Mouse (Mus musculus) c-Kit-positive CD71-positive TER-119-positive erythroid progenitor cells, embryonic 14.5 days (primary cell): Measurements from ENCODE around the gene 1700016D06Rik.

ENCODE experiments used
- DNase-seq: peaks from one replicate; pipeline ENCODE4 v3.0.0-alpha.2; 2013; ENCODE audit warnings: low spot score

The 1700016D06Rik gene

DNA sequence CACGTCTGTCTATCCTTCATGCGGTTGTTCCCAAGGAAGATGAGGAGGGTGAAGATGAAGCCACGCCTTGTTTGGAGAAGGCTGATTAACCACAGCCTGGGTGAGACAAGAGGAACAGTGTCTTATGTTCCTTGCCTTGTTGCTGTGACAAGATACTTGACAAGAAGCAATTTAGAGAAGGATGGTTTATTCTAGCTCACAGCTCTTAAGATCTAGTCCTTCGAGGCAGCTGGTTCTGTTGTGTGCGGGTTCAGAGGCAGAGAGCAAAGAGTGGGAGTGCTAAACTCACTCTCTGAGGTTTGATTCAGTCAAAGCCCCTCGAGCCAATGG, at the start of gene 1700016D06Rik:
1700016D06Rik (minus strand) TSS at position 31 of the 330 bp plus-strand sequence.
- no peak for DNase-seq

DNA sequence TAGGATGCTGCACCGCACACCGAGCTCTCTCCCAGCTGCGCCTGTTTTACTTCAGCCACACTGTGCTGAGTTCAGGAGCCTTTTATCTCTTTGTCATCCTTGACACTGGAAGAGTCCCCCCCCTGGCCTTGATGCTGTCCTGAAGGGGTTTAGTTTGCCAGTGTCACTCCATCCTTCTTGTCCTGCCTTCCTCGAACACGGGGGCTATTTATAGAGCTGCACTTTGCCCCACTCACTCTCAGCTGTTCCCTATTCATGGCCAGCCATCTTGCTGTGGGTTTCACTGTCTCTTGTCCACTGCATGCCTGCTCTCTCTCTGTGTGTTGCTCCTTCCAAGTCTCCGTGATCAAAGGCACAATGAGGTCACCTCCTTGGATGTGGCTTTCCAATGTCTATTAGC, 48.6 kb upstream of the 1700016D06Rik start:
- no peak for DNase-seq

DNA sequence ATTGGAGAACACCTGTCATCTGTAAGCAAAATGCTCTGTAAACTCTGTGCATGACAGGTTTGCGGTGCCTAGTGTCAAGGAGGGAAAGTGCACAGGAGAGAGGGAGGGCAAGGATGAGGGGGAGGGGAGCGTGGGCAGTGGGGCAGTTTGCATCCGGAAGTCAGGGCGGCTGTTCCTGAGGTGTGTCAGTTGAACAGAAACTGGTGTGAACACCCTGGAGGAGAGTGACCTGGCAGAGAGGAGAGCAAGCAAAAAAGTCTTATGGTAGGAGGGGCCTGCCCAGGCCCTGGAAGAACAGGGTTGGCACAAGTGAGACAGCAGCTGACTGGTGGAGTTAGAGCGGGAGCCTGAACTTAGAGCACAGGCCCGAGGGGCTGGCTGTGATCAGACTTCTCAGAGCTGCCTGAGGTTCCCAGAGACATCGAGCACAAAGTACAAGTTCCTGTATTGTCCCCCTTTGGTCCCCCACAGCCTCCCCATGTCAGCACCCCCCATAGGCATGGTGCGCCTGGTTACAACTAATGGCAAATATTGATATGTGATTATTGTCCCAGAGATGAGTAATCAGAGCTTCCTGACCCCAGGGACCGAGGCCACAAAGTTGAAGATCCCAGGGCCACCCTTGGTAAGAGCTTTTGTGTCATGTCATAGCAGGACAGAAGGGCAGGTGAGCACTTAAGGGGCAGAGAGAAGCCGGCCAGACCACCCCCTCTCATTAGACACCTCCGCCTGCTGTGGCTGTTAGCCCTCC, 46.2 kb upstream of the 1700016D06Rik start:
- DNase-seq = no peak

GRCm38 (mm10) chr8:11743580-11743979, 42.7 kb upstream of the 1700016D06Rik start:
- no peak for DNase-seq

DNA sequence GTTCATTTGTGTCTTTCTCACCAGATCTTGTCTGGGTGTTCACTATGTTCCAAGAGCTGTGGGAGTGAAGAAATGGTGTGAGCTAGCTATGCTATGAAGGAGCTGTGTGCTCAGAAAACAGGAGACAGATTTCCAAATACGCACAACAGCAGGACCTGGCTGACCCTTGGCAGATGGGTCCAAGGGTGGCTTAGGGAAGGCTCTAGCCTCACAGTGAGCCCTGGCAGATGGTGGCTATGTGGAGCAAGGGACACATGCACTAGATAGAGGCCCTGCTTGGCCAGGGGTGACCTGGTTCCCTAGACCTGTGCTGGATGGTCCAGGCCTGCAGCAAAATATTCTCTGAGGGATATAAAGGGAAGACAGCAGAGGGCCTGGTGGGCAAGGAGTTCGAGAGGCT, 40.0 kb upstream of the 1700016D06Rik start:
- DNase-seq = no peak

GRCm38 (mm10) chr8:11739082-11739481, 38.2 kb upstream of the 1700016D06Rik start:
- DNase-seq = no peak

GRCm38 (mm10) chr8:11737096-11737495, 36.2 kb upstream of the 1700016D06Rik start:
- no peak for DNase-seq

DNA sequence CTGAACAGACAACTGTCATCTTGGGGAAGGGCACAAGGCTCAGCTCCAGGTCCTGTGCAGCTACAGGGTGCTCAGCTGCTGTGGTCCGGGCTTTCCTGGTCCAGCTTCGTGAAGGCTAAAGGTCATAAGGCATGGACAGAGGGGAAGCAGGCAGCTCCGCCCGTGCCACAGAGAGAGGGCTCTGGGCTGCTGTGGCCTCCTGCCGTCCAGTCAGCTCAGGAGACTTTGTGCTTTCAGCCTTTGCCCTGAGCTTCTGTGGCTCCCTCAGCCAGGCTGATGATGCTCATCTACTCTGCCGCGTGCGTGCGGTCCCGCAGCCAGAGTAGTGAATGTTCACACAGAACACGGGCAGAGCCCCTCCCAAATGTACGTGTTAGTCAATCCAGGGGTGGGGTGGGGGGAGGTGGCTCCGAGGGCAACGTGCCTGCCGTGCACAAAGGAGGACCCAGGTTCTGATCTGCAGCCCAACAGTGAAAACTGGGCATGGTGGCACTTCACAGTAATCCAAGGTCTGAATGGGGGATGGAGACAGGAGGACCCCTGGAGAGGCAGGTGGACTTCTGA, 34.9 kb upstream of the 1700016D06Rik start:
- DNase-seq = no peak

DNA sequence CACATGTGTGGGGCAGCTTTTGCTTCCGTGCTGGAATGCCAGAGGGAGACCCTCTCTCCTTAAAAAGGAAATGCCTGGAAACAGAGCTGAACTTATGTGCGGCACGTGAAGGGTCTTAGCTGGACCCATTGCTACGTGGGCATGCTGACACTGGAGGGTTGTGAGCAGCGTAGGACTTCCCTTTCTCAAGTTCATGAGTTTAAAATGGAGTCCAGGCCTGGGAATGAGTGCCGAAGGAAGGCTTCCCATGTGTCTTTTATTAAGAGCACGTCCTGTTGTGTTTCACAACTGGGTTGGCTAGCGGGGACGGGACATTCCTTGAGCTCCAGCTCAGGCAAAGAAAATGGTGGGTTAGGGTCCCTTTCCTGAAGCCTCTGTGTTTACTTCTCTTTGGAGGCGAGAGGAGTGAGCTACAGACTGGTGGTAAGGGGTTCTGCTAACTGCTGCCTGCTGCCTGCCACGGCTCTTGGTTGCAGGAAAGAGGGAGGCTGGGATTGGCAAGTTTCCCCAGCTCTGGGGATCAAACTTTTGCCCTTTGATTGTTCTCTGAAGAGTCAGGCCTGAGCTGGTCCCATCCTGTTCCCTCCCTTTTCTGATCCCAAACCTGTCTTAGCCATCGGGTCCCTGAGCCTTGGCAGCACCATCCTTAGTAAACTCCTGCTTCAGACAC, 29.5 kb upstream of the 1700016D06Rik start:
- no peak for DNase-seq

DNA sequence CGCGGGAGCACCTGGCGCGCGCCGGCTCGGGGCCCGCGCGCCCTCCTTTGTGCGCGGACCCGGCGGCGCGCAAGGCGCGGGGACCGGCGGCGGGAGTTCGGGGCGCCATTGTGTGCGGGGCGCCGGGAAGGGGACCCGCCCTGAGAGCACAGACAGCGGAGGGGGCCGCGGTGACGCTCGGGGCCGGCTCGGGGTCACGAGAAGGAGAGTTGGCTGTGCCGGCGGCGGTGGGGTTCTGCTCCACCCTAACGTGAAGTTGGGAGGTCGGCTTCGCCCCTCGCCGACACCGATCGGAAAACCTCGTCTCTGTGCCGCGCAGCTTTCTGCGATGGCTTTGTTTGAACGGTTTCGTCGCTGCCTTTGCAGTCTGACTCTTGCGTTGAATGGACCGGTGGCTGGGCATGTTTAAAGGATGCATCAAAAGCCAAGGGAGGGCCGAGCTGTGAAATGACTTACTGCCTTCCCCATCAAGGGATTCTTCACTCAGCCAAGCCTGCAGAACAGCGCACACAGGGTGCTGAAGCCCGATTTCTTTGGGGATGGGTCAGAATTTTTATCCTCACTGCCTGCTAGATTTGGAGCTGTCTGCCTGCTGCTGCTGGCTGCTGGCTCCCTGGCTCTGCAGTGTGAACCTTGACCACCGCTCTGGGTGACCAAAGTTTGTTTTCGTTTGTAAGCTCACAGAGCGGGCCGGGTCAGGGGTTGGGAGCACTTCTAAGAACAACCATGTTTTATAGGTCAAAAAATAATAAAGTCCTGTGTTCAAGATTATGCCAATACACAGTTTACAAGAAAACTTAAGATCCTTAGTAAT, 27.8 kb upstream of the 1700016D06Rik start:
- DNase-seq = no peak

DNA sequence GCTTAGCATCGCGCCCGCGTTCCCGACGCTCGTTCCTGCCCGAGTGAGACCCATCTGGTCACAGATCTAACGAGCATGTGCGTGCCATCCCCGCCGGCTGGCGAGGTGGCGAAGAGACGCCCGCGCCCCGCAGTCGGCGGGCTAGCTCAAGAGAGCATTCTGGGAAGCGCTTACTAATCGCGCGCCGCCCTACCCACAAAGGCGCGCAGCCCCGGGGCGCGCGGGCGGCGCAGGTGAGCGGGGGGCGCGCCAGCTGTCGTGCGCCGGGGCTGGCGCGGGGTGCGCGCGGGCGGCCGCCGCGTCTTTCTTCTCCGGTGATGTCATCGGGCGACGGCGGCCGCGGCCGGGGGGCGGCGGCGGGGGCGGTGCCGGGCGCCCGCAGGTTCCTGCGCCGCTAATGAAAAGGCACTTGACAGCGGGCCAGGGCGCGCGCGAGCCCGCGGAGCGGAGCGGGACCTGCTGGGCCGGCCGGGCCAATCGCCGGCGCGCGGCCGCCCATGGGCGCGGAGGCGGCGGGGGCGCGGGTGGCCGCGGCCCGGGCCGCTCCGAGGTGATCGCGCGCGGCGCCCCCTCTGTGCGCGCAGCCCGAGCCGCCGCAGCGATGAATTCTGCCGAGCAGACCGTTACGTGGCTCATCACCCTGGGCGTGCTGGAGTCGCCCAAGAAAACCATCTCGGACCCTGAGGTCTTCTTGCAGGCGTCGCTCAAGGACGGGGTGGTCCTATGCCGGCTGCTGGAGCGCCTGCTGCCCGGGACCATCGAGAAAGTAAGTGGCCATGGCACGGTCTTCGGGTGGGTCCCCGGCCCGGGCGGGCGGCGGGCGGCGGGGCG, 27.0 kb upstream of the 1700016D06Rik start, which contains the start of gene Arhgef7:
Arhgef7 (plus strand) TSS at position 71 of the 831 bp plus-strand sequence.
- no peak for DNase-seq

DNA sequence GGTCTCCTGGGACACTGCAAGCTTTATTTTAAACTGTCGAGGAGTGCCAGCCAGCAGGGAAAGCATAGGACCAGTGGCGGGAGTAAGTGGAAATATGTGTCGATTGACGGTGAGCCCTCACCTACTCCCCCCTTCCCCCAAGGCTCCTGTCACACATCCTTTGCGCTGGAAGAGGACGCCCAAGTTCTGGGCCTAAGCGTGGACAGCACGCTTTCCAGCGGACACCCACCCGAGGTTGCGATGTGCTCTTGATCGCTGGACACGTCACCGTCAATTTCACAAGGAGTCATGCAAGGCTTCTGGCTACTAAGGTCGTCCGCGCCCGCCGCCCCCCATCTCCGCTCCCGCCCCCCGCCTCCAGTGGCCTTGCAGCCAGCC, 26.4 kb upstream of the 1700016D06Rik start:
- no peak for DNase-seq

GRCm38 (mm10) chr8:11717194-11717593, 16.3 kb upstream of the 1700016D06Rik start:
- DNase-seq = no peak

GRCm38 (mm10) chr8:11712244-11712643, 11.4 kb upstream of the 1700016D06Rik start:
- DNase-seq = peak; percentile 31

DNA sequence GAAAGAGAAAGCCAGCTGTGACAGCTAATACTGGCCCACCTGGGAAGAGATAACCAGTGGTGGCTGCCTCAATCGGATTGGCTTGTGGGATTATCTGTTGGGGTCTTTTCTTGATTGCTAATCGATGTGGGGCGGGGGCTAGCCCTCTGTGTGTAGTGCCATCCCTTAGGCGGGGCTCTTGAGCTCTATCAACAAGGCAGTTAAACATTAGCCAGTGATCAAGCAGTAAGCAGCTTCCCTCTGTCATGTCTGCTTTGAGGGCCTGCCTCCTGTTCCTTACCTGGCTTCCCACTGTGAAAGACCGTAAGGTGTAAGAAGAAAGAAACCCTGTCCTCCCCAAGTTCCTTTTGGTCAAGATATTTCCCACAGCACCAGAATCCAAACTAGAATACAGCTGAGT, 9.6 kb upstream of the 1700016D06Rik start:
- DNase-seq = no peak

GRCm38 (mm10) chr8:11709542-11709941, 8.7 kb upstream of the 1700016D06Rik start:
- DNase-seq = no peak

- DNase-seq = no peak
Observed at GRCm38 (mm10) chr8:11708815-11709214, 8.0 kb upstream of the 1700016D06Rik start.

- no peak for DNase-seq
Observed at GRCm38 (mm10) chr8:11707701-11708100, 6.8 kb upstream of the 1700016D06Rik start.

GRCm38 (mm10) chr8:11705818-11706217, 5.0 kb upstream of the 1700016D06Rik start:
- no peak for DNase-seq

- no peak for DNase-seq
Observed at GRCm38 (mm10) chr8:11704716-11705420, 4.0 kb upstream of the 1700016D06Rik start.

DNA sequence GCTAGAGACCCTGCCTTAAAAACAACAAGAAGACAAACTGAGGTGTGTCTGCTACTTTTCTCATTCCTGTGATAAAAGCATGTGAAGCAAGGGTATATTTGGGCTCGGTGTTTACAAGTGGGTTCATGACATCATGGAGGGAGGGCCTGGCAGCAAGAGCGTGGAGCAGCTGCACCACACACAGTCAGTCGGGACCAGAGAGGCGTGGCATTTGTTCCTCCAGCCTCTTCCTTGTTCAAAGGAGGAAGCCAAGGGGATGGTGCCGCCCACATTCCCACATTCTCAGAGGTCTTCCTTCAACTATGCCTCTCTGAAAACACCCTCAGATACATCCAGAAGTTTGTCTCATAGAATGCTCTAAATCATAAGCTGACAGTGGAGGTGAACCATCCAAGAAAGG, 2.9 kb upstream of the 1700016D06Rik start:
- no peak for DNase-seq
